Comparison of ENCODE assay signal across 22 mouse cellular contexts in genomic region chr3:40262536-40262935, GRCm38 (mm10).
DNase-seq lines count a peak whose midpoint lies in the region; ATAC-seq and TF ChIP-seq lines count a peak whose summit lies in the region.
"Had no signal": no experiment of that assay in that cellular context is flagged by ENCODE, and none has a peak within 500 bp of the region (broad histone marks: within the 10 kb centered on the region; RNA-seq: fewer than 3 reads in every experiment).

No protein-coding gene starts in this region.

- no peaks in the 10 kb centered on the region for H3K36me3 ChIP-seq in hindbrain, postnatal 0 days (ENCODE audit: insufficient read depth, low read length)
- H3K36me3 ChIP-seq in hindbrain, embryonic 13.5 days, result no peaks in the 10 kb centered on the region
- H3K36me3 ChIP-seq: hindbrain, embryonic 10.5 days; limb, embryonic 13.5 days; neural tube, embryonic 13.5 days had no signal

- TF ChIP-seq CTCF in brain, embryonic 14.5 days (IDR thresholded peaks at IDR 0.05; ENCODE audit: borderline replicate concordance, extremely low read depth, insufficient read depth, insufficient read length), result no peak
- TF ChIP-seq CTCF in hindbrain, postnatal 0 days (IDR thresholded peaks at IDR 0.05; ENCODE audit: low read depth), result no peak

- WGBS in hindbrain, postnatal 0 days, result 89% methylated on average over 7 of the region's 7 CpGs
- 84% methylated on average over 7 of the region's 7 CpGs for WGBS in hindbrain, embryonic 13.5 days

- no peak overlapping the region for H3K27ac ChIP-seq in hindbrain, postnatal 0 days
- no peak overlapping the region for H3K27ac ChIP-seq in hindbrain, embryonic 13.5 days
- H3K27ac ChIP-seq: heart, adult 2 months; hindbrain, embryonic 10.5 days; kidney, postnatal 0 days; layer of hippocampus, adult 2 months; limb, embryonic 13.5 days; macrophage; neural tube, embryonic 13.5 days had no signal

- TF ChIP-seq POLR2A in brain, embryonic 14.5 days (IDR thresholded peaks at IDR 0.05; ENCODE audit: borderline replicate concordance, extremely low read depth, insufficient read depth, insufficient read length, poor library complexity, severe bottlenecking), result no peak

- DNase-seq in brain, adult 2 months (ENCODE audit: low read depth, low spot score), result peak; percentile 84
- DNase-seq in brain, embryonic 14.5 days (ENCODE audit: low read depth), result peak; percentile 28
- peak; percentile 16 to 64 for DNase-seq in left cerebral cortex, adult 9 months (ENCODE audit: low spot score in 2 of 2)
- DNase-seq in right cerebral cortex, postnatal 14 days, result peak; percentile 14
- DNase-seq in hindbrain, postnatal 0 days (ENCODE audit: low spot score), result no peak
- no peak for DNase-seq in cerebellum, adult 11-12 months
- DNase-seq: adrenal gland, postnatal 36 days; cerebellum, postnatal 10 days; embryo, embryonic 11 days; gastrocnemius, postnatal 14 days; heart, adult 2 months; spleen, adult 18-20 months; thymus, adult 2 months had no signal

- no peaks in the 10 kb centered on the region for H3K27me3 ChIP-seq in hindbrain, postnatal 0 days (ENCODE audit: insufficient read depth, low read length)
- no peaks in the 10 kb centered on the region for H3K27me3 ChIP-seq in hindbrain, embryonic 13.5 days
- H3K27me3 ChIP-seq: limb, embryonic 13.5 days; neural tube, embryonic 13.5 days had no signal

- no peak for ATAC-seq in hindbrain, postnatal 0 days
- no peak for ATAC-seq in hindbrain, embryonic 13.5 days (ENCODE audit: low FRiP score)

- no peaks in the 10 kb centered on the region for H3K4me1 ChIP-seq in hindbrain, postnatal 0 days (ENCODE audit: insufficient read depth, low read length)
- H3K4me1 ChIP-seq in hindbrain, embryonic 13.5 days (replicated peaks), result no peaks in the 10 kb centered on the region
- H3K4me1 ChIP-seq: hindbrain, embryonic 10.5 days; limb, embryonic 13.5 days; neural tube, embryonic 13.5 days had no signal

- H3K4me2 ChIP-seq in hindbrain, postnatal 0 days (ENCODE audit: low read depth, low read length), result no peak overlapping the region
- no peak overlapping the region for H3K4me2 ChIP-seq in hindbrain, embryonic 13.5 days
- H3K4me2 ChIP-seq: limb, embryonic 13.5 days; midbrain, embryonic 11.5 days; neural tube, embryonic 13.5 days had no signal

- H3K9me3 ChIP-seq in hindbrain, postnatal 0 days (ENCODE audit: low read length), result no peaks in the 10 kb centered on the region
- H3K9me3 ChIP-seq in hindbrain, embryonic 13.5 days, result no peaks in the 10 kb centered on the region
- H3K9me3 ChIP-seq: hindbrain, embryonic 10.5 days; limb, embryonic 13.5 days; neural tube, embryonic 13.5 days had no signal

- H3K9ac ChIP-seq in hindbrain, postnatal 0 days (replicated peaks; ENCODE audit: low read length), result no peak overlapping the region
- H3K9ac ChIP-seq in hindbrain, embryonic 13.5 days, result no peak overlapping the region
- H3K9ac ChIP-seq: limb, embryonic 13.5 days; neural tube, embryonic 13.5 days had no signal

- no peak overlapping the region for H3K4me3 ChIP-seq in hindbrain, postnatal 0 days (ENCODE audit: low read length)
- no peak overlapping the region for H3K4me3 ChIP-seq in hindbrain, embryonic 13.5 days
- H3K4me3 ChIP-seq: erythroblast, embryonic 14.5 days; heart, adult 2 months; hindbrain, embryonic 10.5 days; layer of hippocampus, adult 2 months; limb, embryonic 13.5 days; neural tube, embryonic 13.5 days had no signal

Comparison
In these comparisons a context has a peak if more than half of its experiments do, and no peak if none do; other contexts are left out.
1. DNase-seq: peak in brain, adult 2 months (single experiment), brain, embryonic 14.5 days (single experiment), left cerebral cortex, adult 9 months (2 of 2) and right cerebral cortex, postnatal 14 days (single experiment); none in hindbrain, postnatal 0 days (single experiment) and cerebellum, adult 11-12 months (single experiment).